Mouse (Mus musculus): Measurements from ENCODE around the gene Rrbp1. TPM values are rescaled to one million over a fixed set of nuclear protein-coding genes. Genes with fewer than 3 reads are reported as not detected.

Gene Rrbp1
- polyA plus RNA-seq, 1 experiment from 2014 or later: 31.4 TPM

- Histone ChIP-seq H3K4me1 (ENCODE audit: control insufficient read depth, insufficient read depth, low read length) (no peaks in the 10 kb centered on the region), H3K4me2 (no peak overlapping the region), H3K9me3 (ENCODE audit: control insufficient read depth, low read length) (no peaks in the 10 kb centered on the region), H3K27me3 (ENCODE audit: control insufficient read depth, insufficient read depth, low read length) (no peaks in the 10 kb centered on the region), H3K36me3 (ENCODE audit: control insufficient read depth, insufficient read depth, low read length) (no peaks in the 10 kb centered on the region), H3K27ac (ENCODE audit: low read depth, low read length) (no peak overlapping the region), H3K4me3 (ENCODE audit: low read depth, low read length) (no peak overlapping the region), H3K9ac (ENCODE audit: low read length) (no peak overlapping the region)
- WGBS: 95% methylated on average over 7 of the region's 7 CpGs
- ATAC-seq (ENCODE audit: low FRiP score) (no peak), DNase-seq (ENCODE audit: low spot score, missing footprints) (no peak)
These were observed 18.9 kb downstream of the Rrbp1 start for GRCm38 (mm10) chr2:143991964-143992672.

DNA sequence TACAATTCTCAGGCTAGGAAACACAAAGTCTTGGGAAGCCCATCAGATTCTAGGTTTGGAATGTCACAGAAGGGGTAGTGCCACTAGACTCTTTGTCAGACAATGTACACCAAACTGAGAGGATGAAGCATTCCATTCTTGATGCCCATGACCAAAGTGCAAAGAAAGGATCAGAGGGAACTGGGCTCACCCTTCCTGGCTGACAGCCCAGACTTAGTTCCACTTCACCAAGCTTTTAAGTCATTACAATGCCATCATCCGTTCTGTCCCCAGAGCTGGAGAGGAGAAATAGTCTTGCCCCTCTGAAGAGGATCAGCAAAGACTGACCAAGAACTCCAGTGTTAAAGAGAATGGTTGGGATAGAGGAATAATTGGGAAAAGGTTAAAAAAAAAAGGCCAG lies 20.1 kb downstream of the Rrbp1 start:
- no peak overlapping the region for H3K27ac ChIP-seq (ENCODE audit: low read depth, low read length)
- H3K9ac ChIP-seq (ENCODE audit: low read length): no peak overlapping the region
- 0 out of 2 replicates have a peak, but pooled peaks have one; percentile 22 for ATAC-seq (ENCODE audit: low FRiP score)
- H3K4me1 ChIP-seq (ENCODE audit: control insufficient read depth, insufficient read depth, low read length): no peaks in the 10 kb centered on the region
- no peaks in the 10 kb centered on the region for H3K27me3 ChIP-seq (ENCODE audit: control insufficient read depth, insufficient read depth, low read length)
- no peaks in the 10 kb centered on the region for H3K36me3 ChIP-seq (ENCODE audit: control insufficient read depth, insufficient read depth, low read length)
- H3K4me2 ChIP-seq: no peak overlapping the region
- no peak for DNase-seq (ENCODE audit: low spot score, missing footprints)
- no peak overlapping the region for H3K4me3 ChIP-seq (ENCODE audit: low read depth, low read length)
- 28% methylated on average over 1 of the region's 1 CpGs for whole genome bisulfite sequencing
- H3K9me3 ChIP-seq (ENCODE audit: control insufficient read depth, low read length): no peaks in the 10 kb centered on the region

DNA sequence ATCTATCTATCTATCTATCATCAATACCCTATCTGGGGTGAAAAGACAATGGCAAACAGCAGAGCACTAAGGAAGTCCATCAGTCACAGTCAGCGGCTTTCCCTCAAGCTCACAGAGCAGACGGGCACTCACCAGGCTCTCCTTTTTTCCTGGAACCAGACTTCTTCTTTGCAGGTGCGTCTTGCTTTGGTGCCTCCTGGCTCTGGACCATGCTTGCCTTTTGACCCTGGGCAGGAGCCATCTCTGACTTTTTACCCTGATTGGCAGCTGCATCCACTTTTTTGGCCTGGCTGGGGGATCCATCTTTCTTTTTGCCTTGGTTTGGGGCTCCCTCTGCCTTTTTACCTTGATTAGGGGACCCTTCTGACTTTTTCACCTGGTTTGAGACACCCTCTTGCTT lies 23.0 kb downstream of the Rrbp1 start:
- Histone ChIP-seq H3K27me3 (ENCODE audit: control insufficient read depth, insufficient read depth, low read length) (no peaks in the 10 kb centered on the region), H3K9ac (ENCODE audit: low read length) (no peak overlapping the region), H3K36me3 (ENCODE audit: control insufficient read depth, insufficient read depth, low read length) (no peaks in the 10 kb centered on the region), H3K4me1 (ENCODE audit: control insufficient read depth, insufficient read depth, low read length) (no peaks in the 10 kb centered on the region), H3K4me2 (no peak overlapping the region), H3K9me3 (ENCODE audit: control insufficient read depth, low read length) (no peaks in the 10 kb centered on the region), H3K4me3 (ENCODE audit: low read depth, low read length) (no peak overlapping the region), H3K27ac (ENCODE audit: low read depth, low read length) (no peak overlapping the region)
- ATAC-seq (ENCODE audit: low FRiP score) (no peak), DNase-seq (ENCODE audit: low spot score, missing footprints) (no peak)
- 86% methylated on average over 3 of the region's 3 CpGs for WGBS

- Histone ChIP-seq H3K9ac (ENCODE audit: low read length) (no peak overlapping the region), H3K4me1 (ENCODE audit: control insufficient read depth, insufficient read depth, low read length) (no peaks in the 10 kb centered on the region), H3K27ac (ENCODE audit: low read depth, low read length) (no peak overlapping the region), H3K4me3 (ENCODE audit: low read depth, low read length) (no peak overlapping the region), H3K4me2 (no peak overlapping the region), H3K9me3 (ENCODE audit: control insufficient read depth, low read length) (no peaks in the 10 kb centered on the region), H3K27me3 (ENCODE audit: control insufficient read depth, insufficient read depth, low read length) (no peaks in the 10 kb centered on the region), H3K36me3 (ENCODE audit: control insufficient read depth, insufficient read depth, low read length) (no peaks in the 10 kb centered on the region)
- 89% methylated on average over 2 of the region's 2 CpGs for WGBS
- DNase-seq (ENCODE audit: low spot score, missing footprints) (no peak), ATAC-seq (ENCODE audit: low FRiP score) (no peak)
These were observed 23.6 kb downstream of the Rrbp1 start for GRCm38 (mm10) chr2:143987485-143987884.

DNA sequence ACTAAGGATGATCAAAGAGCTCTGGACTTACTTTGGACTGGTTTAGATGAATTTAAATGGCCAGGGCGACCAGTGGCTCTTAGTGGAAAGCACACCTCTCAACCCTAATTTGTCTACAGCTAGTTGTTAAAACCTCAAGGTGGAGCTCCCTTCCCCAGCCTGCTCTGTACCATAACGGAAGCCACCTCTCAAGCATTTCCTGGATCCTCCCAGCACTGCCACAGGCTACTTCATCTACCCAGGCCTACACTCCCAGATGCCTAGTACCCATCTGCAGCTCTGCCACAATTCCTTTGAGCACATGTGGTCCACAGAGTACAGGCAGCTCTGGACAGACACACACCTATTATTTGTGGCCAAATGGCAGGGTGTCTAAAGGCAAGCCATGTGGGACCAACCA lies 27.6 kb downstream of the Rrbp1 start:
- H3K36me3 ChIP-seq (ENCODE audit: control insufficient read depth, insufficient read depth, low read length): no peaks in the 10 kb centered on the region
- no peak overlapping the region for H3K27ac ChIP-seq (ENCODE audit: low read depth, low read length)
- WGBS: 76% methylated on average over 2 of the region's 2 CpGs
- no peaks in the 10 kb centered on the region for H3K9me3 ChIP-seq (ENCODE audit: control insufficient read depth, low read length)
- H3K9ac ChIP-seq (ENCODE audit: low read length): no peak overlapping the region
- no peak overlapping the region for H3K4me3 ChIP-seq (ENCODE audit: low read depth, low read length)
- H3K27me3 ChIP-seq (ENCODE audit: control insufficient read depth, insufficient read depth, low read length): no peaks in the 10 kb centered on the region
- H3K4me1 ChIP-seq (ENCODE audit: control insufficient read depth, insufficient read depth, low read length): no peaks in the 10 kb centered on the region
- no peak overlapping the region for H3K4me2 ChIP-seq
- no peak for ATAC-seq (ENCODE audit: low FRiP score)
- no peak for DNase-seq (ENCODE audit: low spot score, missing footprints)

GRCm38 (mm10) chr2:143982901-143983300 lies 28.2 kb downstream of the Rrbp1 start:
- H3K27ac ChIP-seq (ENCODE audit: low read depth, low read length): no peak overlapping the region
- H3K9me3 ChIP-seq (ENCODE audit: control insufficient read depth, low read length): no peaks in the 10 kb centered on the region
- H3K36me3 ChIP-seq (ENCODE audit: control insufficient read depth, insufficient read depth, low read length): no peaks in the 10 kb centered on the region
- WGBS: 74% methylated on average over 3 of the region's 3 CpGs
- no peak for DNase-seq (ENCODE audit: low spot score, missing footprints)
- H3K4me2 ChIP-seq: no peak overlapping the region
- H3K9ac ChIP-seq (ENCODE audit: low read length): no peak overlapping the region
- H3K27me3 ChIP-seq (ENCODE audit: control insufficient read depth, insufficient read depth, low read length): no peaks in the 10 kb centered on the region
- no peak overlapping the region for H3K4me3 ChIP-seq (ENCODE audit: low read depth, low read length)
- no peak for ATAC-seq (ENCODE audit: low FRiP score)
- no peaks in the 10 kb centered on the region for H3K4me1 ChIP-seq (ENCODE audit: control insufficient read depth, insufficient read depth, low read length)

- no peaks in the 10 kb centered on the region for H3K36me3 ChIP-seq (ENCODE audit: control insufficient read depth, insufficient read depth, low read length)
- H3K9me3 ChIP-seq (ENCODE audit: control insufficient read depth, low read length): no peaks in the 10 kb centered on the region
- no peaks in the 10 kb centered on the region for H3K27me3 ChIP-seq (ENCODE audit: control insufficient read depth, insufficient read depth, low read length)
- H3K4me2 ChIP-seq: no peak overlapping the region
- no peaks in the 10 kb centered on the region for H3K4me1 ChIP-seq (ENCODE audit: control insufficient read depth, insufficient read depth, low read length)
- WGBS: 84% methylated on average over 4 of the region's 4 CpGs
- no peak overlapping the region for H3K4me3 ChIP-seq (ENCODE audit: low read depth, low read length)
- DNase-seq (ENCODE audit: low spot score, missing footprints) (no peak), ATAC-seq (ENCODE audit: low FRiP score) (no peak)
- no peak overlapping the region for H3K27ac ChIP-seq (ENCODE audit: low read depth, low read length)
- no peak overlapping the region for H3K9ac ChIP-seq (ENCODE audit: low read length)
These were observed 28.9 kb downstream of the Rrbp1 start for GRCm38 (mm10) chr2:143982152-143982551.

- ATAC-seq (ENCODE audit: low FRiP score): peak; percentile 85
- Histone ChIP-seq H3K9me3 (ENCODE audit: control insufficient read depth, low read length) (no peaks in the 10 kb centered on the region), H3K4me2 (no peak overlapping the region), H3K4me3 (ENCODE audit: low read depth, low read length) (no peak overlapping the region), H3K27me3 (ENCODE audit: control insufficient read depth, insufficient read depth, low read length) (no peaks in the 10 kb centered on the region), H3K27ac (ENCODE audit: low read depth, low read length) (no peak overlapping the region), H3K36me3 (ENCODE audit: control insufficient read depth, insufficient read depth, low read length) (no peaks in the 10 kb centered on the region), H3K4me1 (ENCODE audit: control insufficient read depth, insufficient read depth, low read length) (no peaks in the 10 kb centered on the region), H3K9ac (ENCODE audit: low read length) (no peak overlapping the region)
- 39% methylated on average over 6 of the region's 6 CpGs for WGBS
- peak; percentile 98 for DNase-seq (ENCODE audit: low spot score, missing footprints)
These were observed 30.2 kb downstream of the Rrbp1 start for GRCm38 (mm10) chr2:143980781-143981398.

DNA sequence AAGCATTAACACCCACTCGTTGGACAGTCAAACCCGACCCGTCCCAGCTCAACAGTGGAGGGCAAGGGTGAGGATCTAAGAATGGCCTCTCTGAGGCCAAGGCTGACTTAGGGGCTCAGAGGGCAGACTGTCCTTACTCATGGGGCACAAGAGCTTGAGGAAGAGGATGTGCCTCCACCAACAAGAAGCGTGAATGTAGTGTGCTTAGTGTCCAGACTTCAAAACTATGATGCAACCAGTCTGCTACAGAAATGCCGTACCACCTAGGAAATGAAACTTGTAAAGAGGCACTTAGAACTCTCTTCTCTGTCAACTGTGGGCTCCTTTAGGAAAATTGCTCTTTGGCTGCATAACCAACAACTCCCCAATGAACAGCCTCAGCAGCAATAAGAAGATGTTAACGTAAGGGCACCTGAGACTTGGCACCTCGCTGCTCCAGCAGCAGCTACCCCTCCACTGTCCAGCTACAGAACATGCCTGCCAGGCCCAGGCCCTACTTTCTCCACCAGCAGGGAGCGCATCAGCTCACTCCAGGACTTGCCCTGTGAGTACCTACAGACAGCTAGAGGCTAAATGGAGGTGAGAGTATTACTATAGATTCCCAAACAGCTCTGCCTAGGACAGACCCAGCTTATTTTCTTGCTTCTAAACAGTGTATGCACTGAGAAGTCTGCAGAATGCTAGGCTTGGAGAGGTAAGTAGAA lies 32.5 kb downstream of the Rrbp1 start:
- DNase-seq (ENCODE audit: low spot score, missing footprints) (no peak), ATAC-seq (ENCODE audit: low FRiP score) (no peak)
- no peaks in the 10 kb centered on the region for H3K9me3 ChIP-seq (ENCODE audit: control insufficient read depth, low read length)
- H3K4me1 ChIP-seq (ENCODE audit: control insufficient read depth, insufficient read depth, low read length): no peaks in the 10 kb centered on the region
- H3K27me3 ChIP-seq (ENCODE audit: control insufficient read depth, insufficient read depth, low read length): no peaks in the 10 kb centered on the region
- no peak overlapping the region for H3K4me2 ChIP-seq
- H3K4me3 ChIP-seq (ENCODE audit: low read depth, low read length): no peak overlapping the region
- no peak overlapping the region for H3K9ac ChIP-seq (ENCODE audit: low read length)
- H3K36me3 ChIP-seq (ENCODE audit: control insufficient read depth, insufficient read depth, low read length): no peaks in the 10 kb centered on the region
- no peak overlapping the region for H3K27ac ChIP-seq (ENCODE audit: low read depth, low read length)
- WGBS: 92% methylated on average over 8 of the region's 8 CpGs

Measured in midbrain, embryonic 11.5 days (tissue).